Mouse (Mus musculus): ENCODE measurements at regions not wholly inside any gene's neighbourhood (a gene's known extent, or its start where the extent isn't known, plus 50 kb on each side); places are given as distances from the start of the nearest gene placed in this dataset.
A peak's percentile ranks its signal among the peaks of the same experiment; 100 is the strongest.

GRCm38 (mm10) chr6:117567691-117568090, 273.3 kb upstream of the Zfp637 start:
- Histone ChIP-seq H3K4me1 (ENCODE audit: control insufficient read depth, insufficient read depth, low read length) (no peaks in the 10 kb centered on the region), H3K9me3 (replicated peaks; ENCODE audit: control insufficient read depth, low read length) (no peaks in the 10 kb centered on the region), H3K36me3 (replicated peaks; ENCODE audit: control insufficient read depth, insufficient read depth, low read depth, low read length) (no peaks in the 10 kb centered on the region), H3K27ac (replicated peaks; ENCODE audit: low read depth, low read length) (no peak overlapping the region), H3K4me3 (ENCODE audit: low read depth, low read length) (no peak overlapping the region), H3K27me3 (ENCODE audit: control insufficient read depth, insufficient read depth, low read length) (no peaks in the 10 kb centered on the region), H3K9ac (replicated peaks; ENCODE audit: low read length) (no peak overlapping the region), H3K4me2 (ENCODE audit: low read depth, low read length) (no peak overlapping the region)
- ATAC-seq (replicated peaks; ENCODE audit: insufficient number of reproducible peaks, low FRiP score, low TSS enrichment, low read depth), result no peak
- DNase-seq (ENCODE audit: low spot score), result no peak
- 93% methylated on average over 5 of the region's 5 CpGs for WGBS

GRCm38 (mm10) chr6:117569576-117570326, 271.2 kb upstream of the Zfp637 start:
- no peaks in the 10 kb centered on the region for H3K4me1 ChIP-seq (ENCODE audit: control insufficient read depth, insufficient read depth, low read length)
- DNase-seq (ENCODE audit: low spot score) (no peak), ATAC-seq (replicated peaks; ENCODE audit: insufficient number of reproducible peaks, low FRiP score, low TSS enrichment, low read depth) (no peak)
- H3K27ac ChIP-seq (replicated peaks; ENCODE audit: low read depth, low read length), result no peak overlapping the region
- H3K9ac ChIP-seq (replicated peaks; ENCODE audit: low read length), result no peak overlapping the region
- H3K27me3 ChIP-seq (ENCODE audit: control insufficient read depth, insufficient read depth, low read length), result no peaks in the 10 kb centered on the region
- H3K4me3 ChIP-seq (ENCODE audit: low read depth, low read length), result no peak overlapping the region
- H3K36me3 ChIP-seq (replicated peaks; ENCODE audit: control insufficient read depth, insufficient read depth, low read depth, low read length), result no peaks in the 10 kb centered on the region
- H3K4me2 ChIP-seq (ENCODE audit: low read depth, low read length), result no peak overlapping the region
- 80% methylated on average over 11 of the region's 11 CpGs for WGBS
- H3K9me3 ChIP-seq (replicated peaks; ENCODE audit: control insufficient read depth, low read length), result no peaks in the 10 kb centered on the region

- Histone ChIP-seq H3K27ac (replicated peaks; ENCODE audit: low read depth, low read length) (no peak overlapping the region), H3K27me3 (ENCODE audit: control insufficient read depth, insufficient read depth, low read length) (no peaks in the 10 kb centered on the region), H3K9me3 (replicated peaks; ENCODE audit: control insufficient read depth, low read length) (no peaks in the 10 kb centered on the region), H3K4me1 (ENCODE audit: control insufficient read depth, insufficient read depth, low read length) (no peaks in the 10 kb centered on the region), H3K36me3 (replicated peaks; ENCODE audit: control insufficient read depth, insufficient read depth, low read depth, low read length) (no peaks in the 10 kb centered on the region), H3K4me3 (ENCODE audit: low read depth, low read length) (no peak overlapping the region), H3K9ac (replicated peaks; ENCODE audit: low read length) (no peak overlapping the region), H3K4me2 (ENCODE audit: low read depth, low read length) (no peak overlapping the region)
- DNase-seq (ENCODE audit: low spot score) (no peak), ATAC-seq (replicated peaks; ENCODE audit: insufficient number of reproducible peaks, low FRiP score, low TSS enrichment, low read depth) (no peak)
- 42% methylated on average over 7 of the region's 7 CpGs for WGBS
Observed at GRCm38 (mm10) chr6:117570346-117570745, 270.6 kb upstream of the Zfp637 start.

GRCm38 (mm10) chr6:117570791-117571190, 270.2 kb upstream of the Zfp637 start:
- ATAC-seq (replicated peaks; ENCODE audit: insufficient number of reproducible peaks, low FRiP score, low TSS enrichment, low read depth), result no peak
- DNase-seq (ENCODE audit: low spot score), result no peak
- H3K4me1 ChIP-seq (ENCODE audit: control insufficient read depth, insufficient read depth, low read length), result no peaks in the 10 kb centered on the region
- H3K4me3 ChIP-seq (ENCODE audit: low read depth, low read length), result no peak overlapping the region
- no peaks in the 10 kb centered on the region for H3K36me3 ChIP-seq (replicated peaks; ENCODE audit: control insufficient read depth, insufficient read depth, low read depth, low read length)
- H3K27ac ChIP-seq (replicated peaks; ENCODE audit: low read depth, low read length), result no peak overlapping the region; the same call in 1 of the 2 replicates
- no peaks in the 10 kb centered on the region for H3K27me3 ChIP-seq (ENCODE audit: control insufficient read depth, insufficient read depth, low read length)
- 77% methylated on average over 4 of the region's 4 CpGs for WGBS
- no peak overlapping the region for H3K9ac ChIP-seq (replicated peaks; ENCODE audit: low read length)
- no peak overlapping the region for H3K4me2 ChIP-seq (ENCODE audit: low read depth, low read length)
- no peaks in the 10 kb centered on the region for H3K9me3 ChIP-seq (replicated peaks; ENCODE audit: control insufficient read depth, low read length)

GRCm38 (mm10) chr6:117572006-117572405, 269.0 kb upstream of the Zfp637 start:
- Histone ChIP-seq H3K9ac (replicated peaks; ENCODE audit: low read length) (no peak overlapping the region), H3K27me3 (ENCODE audit: control insufficient read depth, insufficient read depth, low read length) (no peaks in the 10 kb centered on the region), H3K36me3 (replicated peaks; ENCODE audit: control insufficient read depth, insufficient read depth, low read depth, low read length) (no peaks in the 10 kb centered on the region), H3K4me3 (ENCODE audit: low read depth, low read length) (no peak overlapping the region), H3K27ac (replicated peaks; ENCODE audit: low read depth, low read length) (no peak overlapping the region), H3K4me2 (ENCODE audit: low read depth, low read length) (no peak overlapping the region), H3K4me1 (ENCODE audit: control insufficient read depth, insufficient read depth, low read length) (no peaks in the 10 kb centered on the region), H3K9me3 (replicated peaks; ENCODE audit: control insufficient read depth, low read length) (no peaks in the 10 kb centered on the region)
- ATAC-seq (replicated peaks; ENCODE audit: insufficient number of reproducible peaks, low FRiP score, low TSS enrichment, low read depth) (no peak), DNase-seq (ENCODE audit: low spot score) (no peak)
- WGBS, result 91% methylated on average over 14 of the region's 14 CpGs

GRCm38 (mm10) chr6:117573371-117573770, 267.6 kb upstream of the Zfp637 start:
- DNase-seq (ENCODE audit: low spot score), result no peak

GRCm38 (mm10) chr6:117574146-117574545, 266.8 kb upstream of the Zfp637 start:
- Histone ChIP-seq H3K27ac (replicated peaks; ENCODE audit: low read depth, low read length) (no peak overlapping the region), H3K27me3 (ENCODE audit: control insufficient read depth, insufficient read depth, low read length) (no peaks in the 10 kb centered on the region), H3K4me1 (ENCODE audit: control insufficient read depth, insufficient read depth, low read length) (no peaks in the 10 kb centered on the region), H3K9me3 (replicated peaks; ENCODE audit: control insufficient read depth, low read length) (no peaks in the 10 kb centered on the region), H3K4me2 (ENCODE audit: low read depth, low read length) (no peak overlapping the region), H3K4me3 (ENCODE audit: low read depth, low read length) (no peak overlapping the region), H3K9ac (replicated peaks; ENCODE audit: low read length) (no peak overlapping the region), H3K36me3 (replicated peaks; ENCODE audit: control insufficient read depth, insufficient read depth, low read depth, low read length) (no peaks in the 10 kb centered on the region)
- 67% methylated on average over 10 of the region's 10 CpGs for WGBS
- ATAC-seq (replicated peaks; ENCODE audit: insufficient number of reproducible peaks, low FRiP score, low TSS enrichment, low read depth) (no peak), DNase-seq (ENCODE audit: low spot score) (no peak)

More at GRCm38 (mm10) chr6:117573371-117573770, 267.6 kb upstream of the Zfp637 start:
- Histone ChIP-seq H3K9ac (replicated peaks; ENCODE audit: low read length) (no peak overlapping the region), H3K4me1 (ENCODE audit: control insufficient read depth, insufficient read depth, low read length) (no peaks in the 10 kb centered on the region), H3K36me3 (replicated peaks; ENCODE audit: control insufficient read depth, insufficient read depth, low read depth, low read length) (no peaks in the 10 kb centered on the region), H3K9me3 (replicated peaks; ENCODE audit: control insufficient read depth, low read length) (no peaks in the 10 kb centered on the region), H3K4me2 (ENCODE audit: low read depth, low read length) (no peak overlapping the region), H3K27ac (replicated peaks; ENCODE audit: low read depth, low read length) (no peak overlapping the region), H3K27me3 (ENCODE audit: control insufficient read depth, insufficient read depth, low read length) (no peaks in the 10 kb centered on the region), H3K4me3 (ENCODE audit: low read depth, low read length) (no peak overlapping the region)
- ATAC-seq (replicated peaks; ENCODE audit: insufficient number of reproducible peaks, low FRiP score, low TSS enrichment, low read depth), result no peak
- 89% methylated on average over 8 of the region's 8 CpGs for WGBS

- H3K27me3 ChIP-seq (ENCODE audit: control insufficient read depth, insufficient read depth, low read length), result no peaks in the 10 kb centered on the region
- no peaks in the 10 kb centered on the region for H3K9me3 ChIP-seq (replicated peaks; ENCODE audit: control insufficient read depth, low read length)
- H3K36me3 ChIP-seq (replicated peaks; ENCODE audit: control insufficient read depth, insufficient read depth, low read depth, low read length), result no peaks in the 10 kb centered on the region
- peak; percentile 65; the same call in 1 of the 2 replicates for ATAC-seq (replicated peaks; ENCODE audit: insufficient number of reproducible peaks, low FRiP score, low TSS enrichment, low read depth)
- H3K27ac ChIP-seq (replicated peaks; ENCODE audit: low read depth, low read length), result no peak overlapping the region
- H3K9ac ChIP-seq (replicated peaks; ENCODE audit: low read length), result no peak overlapping the region
- H3K4me3 ChIP-seq (ENCODE audit: low read depth, low read length), result no peak overlapping the region
- no peak for DNase-seq (ENCODE audit: low spot score)
- WGBS, result 76% methylated on average over 5 of the region's 5 CpGs
- H3K4me2 ChIP-seq (ENCODE audit: low read depth, low read length), result no peak overlapping the region
- H3K4me1 ChIP-seq (ENCODE audit: control insufficient read depth, insufficient read depth, low read length), result no peaks in the 10 kb centered on the region
Observed at GRCm38 (mm10) chr6:117575057-117575456, 265.9 kb upstream of the Zfp637 start.
